Mouse (Mus musculus) limb, embryonic 14.5 days (tissue): ENCODE data around the gene Atp2b2. TPM values are rescaled to one million over a fixed set of nuclear protein-coding genes. Genes with fewer than 3 reads are reported as not detected.
"Not testable (repeated sequence)": the region's sequence is repeated elsewhere in the genome, so short reads cannot be mapped to it uniquely, and the experiment has no call there.

Source experiments
- ATAC-seq: fragments of 200-750 bp; cut with Nextera tagmentation; 2 replicates; pipeline ENCODE4 v1.8.0; 2017; ENCODE audit warnings: low read depth, moderate number of reproducible peaks, moderate TSS enrichment; ENCODE audit not compliant: low FRiP score
- DNase-seq: peaks from one replicate; pipeline ENCODE4 v3.0.0-alpha.2; 2015; ENCODE audit warnings: low spot score
- H3K27ac ChIP-seq: fragments of 300-500 bp; sonication (generic); replicated peaks from 2 replicates; pipeline ENCODE4 v1.5.1; 2014; ENCODE audit warnings: low read depth, mild to moderate bottlenecking, low read length, moderate library complexity, mixed read lengths
- H3K27me3 ChIP-seq: fragments of 300-500 bp; sonication (generic); 2 replicates; pipeline ENCODE4 v1.6.1; 2014; ENCODE audit warnings: low read length, mixed read lengths; ENCODE audit not compliant: control insufficient read depth, insufficient read depth
- H3K36me3 ChIP-seq: fragments of 300-500 bp; sonication (generic); 2 replicates; pipeline ENCODE4 v1.6.1; 2014; ENCODE audit warnings: mild to moderate bottlenecking, low read length, moderate library complexity, mixed read lengths; ENCODE audit not compliant: control insufficient read depth, insufficient read depth
- H3K4me1 ChIP-seq: fragments of 300-500 bp; sonication (generic); 2 replicates; pipeline ENCODE4 v1.6.1; 2014; ENCODE audit warnings: antibody characterized with exemption, low read length, mixed read lengths; ENCODE audit not compliant: control insufficient read depth, insufficient read depth
- H3K4me2 ChIP-seq: fragments of 300-500 bp; sonication (generic); replicated peaks from 2 replicates; pipeline ENCODE4 v1.6.1; 2014; ENCODE audit warnings: low read depth, mild to moderate bottlenecking, low read length, moderate library complexity; ENCODE audit not compliant: severe bottlenecking
- H3K4me3 ChIP-seq: fragments of 300-500 bp; sonication (generic); replicated peaks from 2 replicates; pipeline ENCODE4 v1.5.1; 2014; ENCODE audit warnings: low read length
- H3K9ac ChIP-seq: fragments of 300-500 bp; sonication (generic); 2 replicates; pipeline ENCODE4 v1.6.1; 2014; ENCODE audit warnings: mild to moderate bottlenecking, low read depth, low read length, moderate library complexity; ENCODE audit not compliant: severe bottlenecking
- H3K9me3 ChIP-seq: fragments of 300-500 bp; sonication (generic); 2 replicates; pipeline ENCODE4 v1.6.1; 2016; ENCODE audit warnings: low read length; ENCODE audit not compliant: control insufficient read depth
- POLR2A ChIP-seq: fragments of 200-500 bp; IDR thresholded peaks from 2 replicates; pipeline ENCODE4 v1.8.0; 2012; ENCODE audit warnings: inconsistent platforms, mild to moderate bottlenecking, moderate library complexity, borderline replicate concordance; ENCODE audit not compliant: insufficient read depth, insufficient read length; ENCODE audit errors: extremely low read depth
- WGBS: fragments of 180-500 bp; shearing (Covaris S2); extraction: QIAGEN DNeasy Blood & Tissue Kit; methylation state at CpG from one replicate; pipeline ENCODE4 v1.1.7; 2014; 5-methylcytosine and 5-hydroxymethylcytosine counted together
- polyA plus RNA-seq, 2 experiments: library from polyadenylated mRNA; depleted of rRNA in 1 of 2; stranded (reverse) in 1 of 2; unstranded in 1 of 2; fragments of >200 nt; fragmentation: Nextera tagmentation in 1 of 2; extraction: Ambion mirVana in 1 of 2; gene quantifications; 2 replicates each; pipeline versions ENCODE4 v1.2.1 to v1.2.3; 2012 to 2014

Atp2b2 gene
- polyA plus RNA-seq, 2 experiments, result 0.09 to 0.11 TPM

GRCm38 (mm10) chr6:113719878-113720277 is 322.5 kb downstream of the Atp2b2 start, which contains the start of gene Ghrl:
Ghrl (minus strand) TSS chr6:113719880.
- Histone ChIP-seq H3K9ac (no peak within 1 kb of the TSS), H3K4me1 (no peaks in the 10 kb centered on the region), H3K9me3 (no peaks in the 10 kb centered on the region), H3K36me3 (peaks cover 73% of the 10 kb centered on the region), H3K4me2 (no peak within 1 kb of the TSS), H3K4me3 (no peak within 1 kb of the TSS), H3K27me3 (no peaks in the 10 kb centered on the region), H3K27ac (no peak within 1 kb of the TSS)
- ATAC-seq (no peak), DNase-seq (no peak)
- no peak for TF ChIP-seq POLR2A
- 84% methylated on average over 3 of the region's 3 CpGs for WGBS

GRCm38 (mm10) chr6:113717541-113717940 is 324.9 kb downstream of the Atp2b2 start:
- ATAC-seq (no peak), DNase-seq (no peak)
- H3K36me3 ChIP-seq, result peaks cover 78% of the 10 kb centered on the region

GRCm38 (mm10) chr6:113714797-113715196 is 327.6 kb downstream of the Atp2b2 start:
- TF ChIP-seq POLR2A, result no peak
- no peaks in the 10 kb centered on the region for H3K27me3 ChIP-seq
- ATAC-seq (no peak), DNase-seq (no peak)
- no peak overlapping the region for H3K4me3 ChIP-seq
- no peak overlapping the region for H3K27ac ChIP-seq
- WGBS, result 75% methylated on average over 1 of the region's 1 CpGs
- no peak overlapping the region for H3K9ac ChIP-seq
- no peak overlapping the region for H3K4me2 ChIP-seq
- no peaks in the 10 kb centered on the region for H3K9me3 ChIP-seq
- H3K36me3 ChIP-seq, result peaks cover 85% of the 10 kb centered on the region
- H3K4me1 ChIP-seq, result no peaks in the 10 kb centered on the region

More at GRCm38 (mm10) chr6:113717541-113717940, 324.9 kb downstream of the Atp2b2 start:
- Histone ChIP-seq H3K4me1 (no peaks in the 10 kb centered on the region), H3K27me3 (no peaks in the 10 kb centered on the region), H3K27ac (no peak overlapping the region), H3K4me3 (no peak overlapping the region), H3K9me3 (no peaks in the 10 kb centered on the region), H3K9ac (no peak overlapping the region), H3K4me2 (no peak overlapping the region)
- 84% methylated on average over 3 of the region's 3 CpGs for WGBS
- TF ChIP-seq POLR2A, result no peak

GRCm38 (mm10) chr6:113714276-113714675 is 328.1 kb downstream of the Atp2b2 start:
- peaks cover 85% of the 10 kb centered on the region for H3K36me3 ChIP-seq
- WGBS, result 86% methylated on average over 2 of the region's 2 CpGs

GRCm38 (mm10) chr6:113713389-113713788 is 329.0 kb downstream of the Atp2b2 start:
- not testable (repeated sequence) for H3K9ac ChIP-seq, H3K9me3 ChIP-seq, H3K27ac ChIP-seq, H3K4me2 ChIP-seq, ATAC-seq, H3K27me3 ChIP-seq, DNase-seq, H3K4me1 ChIP-seq, H3K4me3 ChIP-seq
- WGBS, result 91% methylated on average over 5 of the region's 5 CpGs
- peaks cover 86% of the 10 kb centered on the region for H3K36me3 ChIP-seq

More at GRCm38 (mm10) chr6:113714276-113714675, 328.1 kb downstream of the Atp2b2 start:
- Histone ChIP-seq H3K9me3 (no peaks in the 10 kb centered on the region), H3K9ac (no peak overlapping the region), H3K27ac (no peak overlapping the region), H3K27me3 (no peaks in the 10 kb centered on the region), H3K4me2 (no peak overlapping the region), H3K4me1 (no peaks in the 10 kb centered on the region), H3K4me3 (no peak overlapping the region)
- no peak for TF ChIP-seq POLR2A
- DNase-seq (no peak), ATAC-seq (no peak)

GRCm38 (mm10) chr6:113712718-113713117 is 329.7 kb downstream of the Atp2b2 start:
- TF ChIP-seq POLR2A, result no peak
- Histone ChIP-seq H3K4me1 (no peaks in the 10 kb centered on the region), H3K4me3 (no peak overlapping the region), H3K9me3 (no peaks in the 10 kb centered on the region), H3K9ac (no peak overlapping the region), H3K27ac (no peak overlapping the region), H3K4me2 (no peak overlapping the region), H3K27me3 (no peaks in the 10 kb centered on the region), H3K36me3 (peaks cover 92% of the 10 kb centered on the region)
- DNase-seq (no peak), ATAC-seq (no peak)
- 96% methylated on average over 3 of the region's 3 CpGs for WGBS
